Mouse (Mus musculus): ENCODE measurements around the gene Ankrd42. TPM values are rescaled to one million over a fixed set of nuclear protein-coding genes. Genes with fewer than 3 reads are reported as not detected.

Ankrd42 gene
- total RNA-seq (2023), result under 1 TPM; 0.43 to 0.50 TPM

GRCm38 (mm10) chr7:92637021-92637625 is at the start of gene Ankrd42:
Gene Ankrd42, minus strand, starts transcription at chr7:92637142.

DNA sequence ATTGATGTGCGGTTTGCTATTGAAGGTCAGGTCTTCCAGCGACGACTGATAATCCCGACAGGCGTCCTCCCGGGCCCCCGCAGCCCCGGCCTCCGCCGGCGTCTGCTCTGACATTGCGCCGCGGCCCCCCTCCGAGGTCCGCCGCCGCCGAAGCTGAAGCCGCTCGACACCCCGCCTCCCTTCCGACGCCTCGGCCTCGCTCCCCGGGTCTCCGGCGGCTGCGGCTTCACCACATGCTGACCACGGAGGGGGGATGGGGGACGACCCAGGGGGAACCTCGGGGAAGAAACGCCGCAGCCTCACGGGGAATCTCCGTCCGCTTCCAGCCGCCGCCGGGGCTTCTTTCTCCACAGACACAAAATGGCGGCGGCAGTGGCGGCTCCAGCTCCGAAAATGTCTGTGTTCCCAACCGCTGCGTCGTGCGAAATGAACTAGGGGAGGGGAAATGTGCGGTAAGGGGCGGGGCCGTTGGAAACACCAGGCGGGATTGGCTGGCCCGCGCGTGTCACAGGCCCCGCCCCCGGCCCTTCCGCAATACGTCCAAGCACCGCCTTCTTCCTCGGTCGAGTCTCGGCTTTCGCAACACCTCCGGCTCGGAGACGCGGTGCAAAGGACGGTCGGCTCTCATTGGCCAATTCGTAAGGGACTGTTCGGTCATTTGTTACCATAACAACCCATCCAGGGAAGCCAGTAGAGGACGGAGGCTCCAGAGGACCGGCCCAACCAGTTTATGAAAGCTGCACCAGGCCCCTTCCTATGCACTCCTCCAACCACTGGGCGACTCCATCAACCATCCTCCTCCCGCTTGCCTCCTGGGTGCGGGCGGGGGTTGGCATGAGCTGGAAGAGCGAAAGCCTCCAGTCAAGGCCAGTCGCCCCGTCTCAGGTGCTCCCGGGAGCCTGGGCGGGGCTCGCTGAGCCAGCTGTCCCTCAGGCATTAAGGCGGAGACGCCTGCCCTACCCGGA is 32.8 kb upstream of the Ankrd42 start, which contains the start of gene Pcf11:
TSS of gene Pcf11 (minus strand) at position 428 of the 965 bp plus-strand sequence.

GRCm38 (mm10) chr7:92560986-92561876 is 75.7 kb downstream of the Ankrd42 start, which contains the start of gene Ccdc90b:
Gene Ccdc90b, plus strand, starts transcription at chr7:92561149.

Other genes starting within 250 kb of the Ankrd42 start
- gene Ccdc90b, start 76.0 kb downstream of the Ankrd42 start, total RNA-seq (2023), result 1 to 10 TPM; 8.2 to 8.7 TPM
- 100 to 1,000 TPM; 227 to 230 TPM for gene Pcf11, start 32.8 kb upstream of the Ankrd42 start, total RNA-seq (2023)
- under 1 TPM; 0.12 to 0.71 TPM for gene Rab30, start 104.5 kb upstream of the Ankrd42 start, total RNA-seq (2023)
- 1 to 10 TPM in 1 of 2 experiments, under 1 TPM in 1; 0.64 to 1.3 TPM for gene Ddias, start 237.1 kb upstream of the Ankrd42 start, total RNA-seq (2023)
- gene Prcp, start 237.3 kb upstream of the Ankrd42 start, total RNA-seq (2023), result 100 to 1,000 TPM; 168 to 172 TPM